Mouse (Mus musculus) forebrain, embryonic 11.5 days (tissue): ENCODE measurements at regions not wholly inside any gene's neighbourhood (a gene's known extent, or its start where the extent isn't known, plus 50 kb on each side); places are given as distances from the start of the nearest gene placed in this dataset.
A peak's percentile ranks its signal among the peaks of the same experiment; 100 is the strongest.

Experiments
- ATAC-seq: fragments of 200-750 bp; cut with Nextera tagmentation; replicated peaks from 2 replicates; pipeline ENCODE4 v1.8.0; 2017; ENCODE audit warnings: moderate TSS enrichment; ENCODE audit not compliant: low FRiP score
- DNase-seq: peaks from one replicate; pipeline ENCODE4 v3.0.0-alpha.2; 2017; ENCODE audit warnings: low spot score
- H3K27ac ChIP-seq: fragments of 300-500 bp; sonication (generic); 2 replicates; pipeline ENCODE4 v1.5.1; 2014; ENCODE audit warnings: low read depth, low read length
- H3K27me3 ChIP-seq: fragments of 300-500 bp; sonication (generic); 2 replicates; pipeline ENCODE4 v1.6.1; 2014; ENCODE audit warnings: mild to moderate bottlenecking, low read length, mixed read lengths; ENCODE audit not compliant: control insufficient read depth, insufficient read depth
- H3K36me3 ChIP-seq: fragments of 300-500 bp; sonication (generic); 2 replicates; pipeline ENCODE4 v1.6.1; 2014; ENCODE audit warnings: mild to moderate bottlenecking, low read length, moderate library complexity, mixed read lengths; ENCODE audit not compliant: control insufficient read depth, insufficient read depth
- H3K4me1 ChIP-seq: fragments of 300-500 bp; sonication (generic); replicated peaks from 2 replicates; pipeline ENCODE4 v1.6.1; 2014; ENCODE audit warnings: low read length, mixed read lengths; ENCODE audit not compliant: control insufficient read depth, insufficient read depth
- H3K4me2 ChIP-seq: fragments of 300-500 bp; sonication (generic); 2 replicates; pipeline ENCODE4 v1.6.1; 2014; ENCODE audit warnings: low read depth, mild to moderate bottlenecking, low read length, moderate library complexity, mixed read lengths; ENCODE audit not compliant: severe bottlenecking
- H3K4me3 ChIP-seq: fragments of 300-500 bp; sonication (generic); 2 replicates; pipeline ENCODE4 v1.5.1; 2014; ENCODE audit warnings: low read depth, low read length
- H3K9ac ChIP-seq: fragments of 300-500 bp; sonication (generic); 2 replicates; pipeline ENCODE4 v1.6.1; 2014; ENCODE audit warnings: low read length
- H3K9me3 ChIP-seq: fragments of 300-500 bp; sonication (generic); 2 replicates; pipeline ENCODE4 v1.6.1; 2016; ENCODE audit warnings: low read length, mixed read lengths; ENCODE audit not compliant: control insufficient read depth
- WGBS: fragments of 180-500 bp; shearing (Covaris S2); extraction: QIAGEN DNeasy Blood & Tissue Kit; methylation state at CpG from one replicate; pipeline ENCODE4 v1.1.7; 2014; 5-methylcytosine and 5-hydroxymethylcytosine counted together

GRCm38 (mm10) chr13:80798863-80799817 is 84.0 kb upstream of the Arrdc3 start:
- WGBS = 81% methylated on average over 5 of the region's 5 CpGs
- Histone ChIP-seq H3K4me1 (no peaks in the 10 kb centered on the region), H3K9ac (no peak overlapping the region), H3K36me3 (no peaks in the 10 kb centered on the region), H3K27me3 (no peaks in the 10 kb centered on the region), H3K27ac (no peak overlapping the region), H3K4me2 (no peak overlapping the region), H3K9me3 (no peaks in the 10 kb centered on the region), H3K4me3 (no peak overlapping the region)
- DNase-seq (no peak), ATAC-seq (no peak)

- no peaks in the 10 kb centered on the region for H3K9me3 ChIP-seq
- ATAC-seq (peak; percentile 79; the same call in 1 of the 2 replicates), DNase-seq (peak; percentile 70)
- H3K4me1 ChIP-seq = no peaks in the 10 kb centered on the region
- H3K27ac ChIP-seq = no peak overlapping the region
- no peak overlapping the region for H3K4me2 ChIP-seq
- H3K27me3 ChIP-seq = no peaks in the 10 kb centered on the region
- H3K9ac ChIP-seq = no peak overlapping the region
- H3K4me3 ChIP-seq = no peak overlapping the region
- H3K36me3 ChIP-seq = no peaks in the 10 kb centered on the region
- WGBS = 35% methylated on average over 2 of the region's 2 CpGs
These were observed 77.0 kb upstream of the Arrdc3 start for GRCm38 (mm10) chr13:80806172-80806571.

GRCm38 (mm10) chr13:80827037-80827471 is 56.1 kb upstream of the Arrdc3 start:
- Histone ChIP-seq H3K9ac (no peak overlapping the region), H3K4me2 (no peak overlapping the region), H3K27ac (no peak overlapping the region), H3K36me3 (no peaks in the 10 kb centered on the region), H3K9me3 (no peaks in the 10 kb centered on the region), H3K4me3 (no peak overlapping the region), H3K4me1 (no peaks in the 10 kb centered on the region), H3K27me3 (no peaks in the 10 kb centered on the region)
- DNase-seq = no peak
- no peak for ATAC-seq
